In genomic region chr6:50032894-50033595, GRCm38 (mm10) we compare ENCODE assay signal across 14 mouse cellular contexts.
DNase-seq lines count a peak whose midpoint lies in the region; ATAC-seq lines count a peak whose summit lies in the region.
"Had no signal": no experiment of that assay in that cellular context is flagged by ENCODE, and none has a peak within 500 bp of the region (broad histone marks: within the 10 kb centered on the region; RNA-seq: fewer than 3 reads in every experiment).

No protein-coding gene starts in this region.

- ATAC-seq in hindbrain, embryonic 12.5 days (ENCODE audit: low FRiP score) = no peak
- peak; percentile 27; the same call in 1 of the 2 replicates for ATAC-seq in hindbrain, embryonic 14.5 days (ENCODE audit: low FRiP score)
- ATAC-seq in activated CD4-positive, CD25-positive, alpha-beta regulatory T cell, adult 4 months = no peak
- ATAC-seq: intestine, postnatal 0 days had no signal

- H3K27me3 ChIP-seq in hindbrain, embryonic 12.5 days = no peaks in the 10 kb centered on the region
- no peaks in the 10 kb centered on the region for H3K27me3 ChIP-seq in hindbrain, embryonic 10.5 days (ENCODE audit: insufficient read depth, poor library complexity, severe bottlenecking)
- H3K27me3 ChIP-seq in hindbrain, embryonic 14.5 days (ENCODE audit: control insufficient read depth, insufficient read depth, low read length) = no peaks in the 10 kb centered on the region
- H3K27me3 ChIP-seq: embryonic facial prominence, embryonic 13.5 days had no signal

- peak overlapping the region; percentile 21; the same call in 1 of the 2 replicates for H3K4me2 ChIP-seq in hindbrain, embryonic 12.5 days (replicated peaks)
- no peak overlapping the region; the same call in none of the 2 replicates for H3K4me2 ChIP-seq in hindbrain, embryonic 14.5 days (replicated peaks)
- H3K4me2 ChIP-seq: embryonic facial prominence, embryonic 13.5 days had no signal

- no peaks in the 10 kb centered on the region for H3K9me3 ChIP-seq in hindbrain, embryonic 12.5 days (replicated peaks)
- no peaks in the 10 kb centered on the region for H3K9me3 ChIP-seq in hindbrain, embryonic 10.5 days
- no peaks in the 10 kb centered on the region for H3K9me3 ChIP-seq in hindbrain, embryonic 14.5 days (ENCODE audit: control insufficient read depth, low read length)
- H3K9me3 ChIP-seq: embryonic facial prominence, embryonic 13.5 days; G1E had no signal

- H3K27ac ChIP-seq in hindbrain, embryonic 12.5 days = no peak overlapping the region
- no peak overlapping the region for H3K27ac ChIP-seq in hindbrain, embryonic 10.5 days
- no peak overlapping the region for H3K27ac ChIP-seq in hindbrain, embryonic 14.5 days
- H3K27ac ChIP-seq: embryonic facial prominence, embryonic 13.5 days had no signal

- peaks cover 9% of the 10 kb centered on the region for H3K4me1 ChIP-seq in hindbrain, embryonic 12.5 days
- peaks cover 15% of the 10 kb centered on the region for H3K4me1 ChIP-seq in hindbrain, embryonic 10.5 days (replicated peaks)
- H3K4me1 ChIP-seq in hindbrain, embryonic 14.5 days (replicated peaks; ENCODE audit: control insufficient read depth, insufficient read depth, low read length) = peaks cover 5% of the 10 kb centered on the region

- DNase-seq in cerebellum, adult 9-11 months = peak; percentile 11
- DNase-seq in cerebellum, adult 11 months = no peak
- DNase-seq in hindbrain, embryonic 10.5 days (ENCODE audit: low spot score) = no peak
- peak; percentile 26 for DNase-seq in Muller cell, postnatal 12 days (ENCODE audit: inconsistent ontology term)
- no peak for DNase-seq in hindbrain, embryonic 14.5 days (ENCODE audit: low spot score)
- DNase-seq in adrenal gland, adult 8-10 months = no peak
- DNase-seq: retina, postnatal 1 day; thymus, postnatal 14 days had no signal

- H3K36me3 ChIP-seq in hindbrain, embryonic 12.5 days = no peaks in the 10 kb centered on the region
- no peaks in the 10 kb centered on the region for H3K36me3 ChIP-seq in hindbrain, embryonic 10.5 days
- H3K36me3 ChIP-seq in hindbrain, embryonic 14.5 days (replicated peaks; ENCODE audit: control insufficient read depth, insufficient read depth) = no peaks in the 10 kb centered on the region
- H3K36me3 ChIP-seq: embryonic facial prominence, embryonic 13.5 days; G1E had no signal

- no peak overlapping the region for H3K9ac ChIP-seq in hindbrain, embryonic 12.5 days
- H3K9ac ChIP-seq in hindbrain, embryonic 14.5 days = no peak overlapping the region
- H3K9ac ChIP-seq: embryonic facial prominence, embryonic 13.5 days had no signal

- no peak overlapping the region for H3K4me3 ChIP-seq in hindbrain, embryonic 12.5 days
- H3K4me3 ChIP-seq in hindbrain, embryonic 10.5 days = no peak overlapping the region
- H3K4me3 ChIP-seq in hindbrain, embryonic 14.5 days (replicated peaks; ENCODE audit: low read length) = no peak overlapping the region
- H3K4me3 ChIP-seq: embryonic facial prominence, embryonic 13.5 days; myocyte had no signal

- WGBS in hindbrain, embryonic 12.5 days = 56% methylated on average over 15 of the region's 15 CpGs
- WGBS in hindbrain, embryonic 10.5 days = 59% methylated on average over 15 of the region's 15 CpGs
- WGBS in hindbrain, embryonic 14.5 days = 54% methylated on average over 15 of the region's 15 CpGs

Comparison
In these comparisons a context has a peak if more than half of its experiments do, and no peak if none do; other contexts are left out.
1. DNase-seq: peak in cerebellum, adult 9-11 months (single experiment) and Muller cell, postnatal 12 days (single experiment); none in cerebellum, adult 11 months (single experiment), hindbrain, embryonic 10.5 days (single experiment), hindbrain, embryonic 14.5 days (single experiment) and adrenal gland, adult 8-10 months (single experiment).